Mouse (Mus musculus) heart, embryonic 13.5 days (tissue): ENCODE data around the gene Stk38l. TPM values are rescaled to one million over a fixed set of nuclear protein-coding genes. Genes with fewer than 3 reads are reported as not detected.
"Not testable (repeated sequence)": the region's sequence is repeated elsewhere in the genome, so short reads cannot be mapped to it uniquely, and the experiment has no call there.

Experiments used
- ATAC-seq: fragments of 200-750 bp; cut with Nextera tagmentation; 2 replicates; pipeline ENCODE4 v1.8.0; 2017; ENCODE audit warnings: moderate TSS enrichment; ENCODE audit not compliant: insufficient number of reproducible peaks, low FRiP score, low TSS enrichment; ENCODE audit errors: extremely low read depth
- H3K27ac ChIP-seq: fragments of 300-500 bp; sonication (generic); replicated peaks from 2 replicates; pipeline ENCODE4 v1.5.1; 2015; ENCODE audit warnings: moderate library complexity, mild to moderate bottlenecking, inconsistent platforms
- H3K27me3 ChIP-seq: fragments of 300-500 bp; sonication (generic); replicated peaks from 2 replicates; pipeline ENCODE4 v1.6.1; 2015; ENCODE audit warnings: mild to moderate bottlenecking, inconsistent platforms
- H3K36me3 ChIP-seq: fragments of 300-500 bp; sonication (generic); 2 replicates; pipeline ENCODE4 v1.6.1; 2015; ENCODE audit warnings: mild to moderate bottlenecking, inconsistent platforms
- H3K4me1 ChIP-seq: fragments of 300-500 bp; sonication (generic); 2 replicates; pipeline ENCODE4 v1.6.1; 2015; ENCODE audit warnings: inconsistent platforms
- H3K4me2 ChIP-seq: fragments of 300-500 bp; sonication (generic); 2 replicates; pipeline ENCODE4 v1.6.1; 2015; ENCODE audit warnings: inconsistent platforms, mild to moderate bottlenecking, moderate library complexity
- H3K4me3 ChIP-seq: fragments of 300-500 bp; sonication (generic); 2 replicates; pipeline ENCODE4 v1.5.1; 2015; ENCODE audit warnings: moderate library complexity, mild to moderate bottlenecking, inconsistent platforms
- H3K9ac ChIP-seq: fragments of 300-500 bp; sonication (generic); 2 replicates; pipeline ENCODE4 v1.6.1; 2015; ENCODE audit warnings: inconsistent platforms, mild to moderate bottlenecking, moderate library complexity
- H3K9me3 ChIP-seq: fragments of 300-500 bp; sonication (generic); 2 replicates; pipeline ENCODE4 v1.6.1; 2016; ENCODE audit warnings: inconsistent platforms
- WGBS: fragments of 180-500 bp; shearing (Covaris S2); methylation state at CpG from one replicate; pipeline ENCODE4 v1.1.7; 2015; ENCODE audit warnings: mixed read lengths; 5-methylcytosine and 5-hydroxymethylcytosine counted together
- polyA plus RNA-seq: library from polyadenylated mRNA; unstranded; fragments of >200 nt; fragmentation: Nextera tagmentation; extraction: Ambion mirVana; gene quantifications from 2 replicates; pipeline ENCODE4 v1.2.1, GENCODE M21; 2015

Stk38l gene
- polyA plus RNA-seq, 1 experiment from 2014 or later, result 37.9 TPM

DNA sequence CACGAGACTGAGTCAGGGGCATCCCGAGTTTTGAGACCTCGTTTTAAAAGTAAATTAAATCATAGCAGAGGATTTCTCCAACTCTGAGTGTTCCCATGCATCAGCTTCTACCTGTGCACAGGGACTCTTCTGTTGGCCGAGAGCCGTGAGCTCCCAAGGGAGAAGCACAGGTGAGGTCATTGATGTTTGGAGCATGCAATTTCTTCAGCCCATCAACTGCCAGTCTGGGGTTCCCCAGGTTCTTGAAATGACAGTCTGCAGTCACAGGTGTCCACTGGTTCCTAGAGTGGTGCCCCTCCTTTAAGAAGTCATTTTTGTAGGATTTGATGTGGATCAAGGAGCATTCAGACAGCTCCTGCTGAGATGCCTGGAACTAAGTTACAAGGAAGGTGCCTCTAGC, 46.0 kb downstream of the Stk38l start:
- H3K9me3 ChIP-seq, result no peaks in the 10 kb centered on the region
- no peak for ATAC-seq

DNA sequence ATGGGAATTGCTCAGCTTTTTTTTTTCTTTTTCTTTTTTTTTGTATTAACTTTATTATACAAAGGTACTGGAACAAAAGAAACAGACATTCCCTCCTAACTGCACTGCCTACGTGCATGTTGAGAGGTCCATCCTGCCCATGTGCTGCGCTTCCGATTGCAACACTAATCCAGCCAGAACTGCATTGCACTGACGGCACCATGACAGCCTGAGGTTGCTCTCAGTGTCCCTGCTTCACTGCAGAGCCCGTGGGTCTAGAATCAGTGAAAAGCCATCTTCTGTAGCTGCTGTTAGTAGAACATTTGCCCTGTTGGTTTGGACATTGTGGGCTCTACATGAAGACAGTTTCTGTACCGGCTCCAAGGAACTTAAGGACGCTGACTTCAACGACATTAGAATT, 51.1 kb downstream of the Stk38l start:
- Histone ChIP-seq H3K4me1 (peaks cover 14% of the 10 kb centered on the region), H3K36me3 (peaks cover 79% of the 10 kb centered on the region)
- H3K27me3 ChIP-seq, H3K27ac ChIP-seq, H3K4me3 ChIP-seq, ATAC-seq, H3K9ac ChIP-seq, H3K9me3 ChIP-seq, H3K4me2 ChIP-seq: not testable (repeated sequence)
- WGBS, result 68% methylated on average over 8 of the region's 8 CpGs

More for the DNA sequence above, 46.0 kb downstream of the Stk38l start:
- Histone ChIP-seq H3K36me3 (peaks cover 95% of the 10 kb centered on the region), H3K4me2 (no peak overlapping the region), H3K27me3 (no peaks in the 10 kb centered on the region), H3K4me3 (no peak overlapping the region), H3K27ac (no peak overlapping the region), H3K4me1 (0 out of 2 replicates have a peak, but pooled peaks cover 9% of the 10 kb centered on the region), H3K9ac (no peak overlapping the region)
- 80% methylated on average over 5 of the region's 5 CpGs for WGBS

DNA sequence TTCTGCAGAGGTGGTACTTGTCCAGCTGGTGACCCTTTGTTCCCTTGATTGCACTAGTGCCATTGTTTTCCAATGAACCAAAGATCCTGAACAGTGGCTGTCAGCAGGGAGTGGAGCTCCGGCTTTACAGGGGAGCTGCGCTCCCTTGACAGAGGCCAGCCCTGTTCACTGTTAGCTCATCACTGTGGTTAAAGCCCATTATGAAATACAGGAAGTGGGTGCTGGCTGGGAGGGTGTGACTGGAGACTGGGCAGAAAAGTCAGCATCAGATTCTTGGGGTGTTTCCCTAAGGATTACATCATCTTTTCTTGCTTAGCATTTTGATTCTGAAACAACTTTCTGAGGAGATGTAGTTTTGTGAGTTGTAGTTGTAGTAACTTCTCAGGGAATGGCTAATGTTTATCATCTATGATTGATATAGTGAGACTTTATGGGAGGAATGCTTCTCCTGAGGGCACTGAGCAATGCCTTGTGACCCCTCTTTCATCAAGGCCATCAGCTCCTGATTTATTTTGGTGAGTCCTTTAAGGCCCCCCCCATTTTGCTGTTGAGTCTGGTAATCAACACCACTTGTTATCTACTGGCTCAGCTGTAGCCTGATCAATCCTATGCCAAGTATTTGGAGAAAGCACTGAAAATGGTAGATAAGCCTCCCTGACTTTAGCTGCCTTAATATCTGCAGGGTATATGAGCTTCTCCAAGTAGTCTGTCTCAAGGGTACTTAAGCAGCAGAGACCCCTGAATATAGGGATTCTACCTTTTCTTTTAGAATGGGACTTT, 52.0 kb downstream of the Stk38l start:
- Histone ChIP-seq H3K4me3 (no peak overlapping the region), H3K4me1 (peaks cover 14% of the 10 kb centered on the region), H3K36me3 (peaks cover 69% of the 10 kb centered on the region), H3K27me3 (no peaks in the 10 kb centered on the region), H3K9me3 (no peaks in the 10 kb centered on the region), H3K4me2 (no peak overlapping the region), H3K27ac (0 out of 2 replicates have a peak overlapping the region, but pooled peaks have one; percentile 8), H3K9ac (no peak overlapping the region)
- WGBS, result 18% methylated on average over 2 of the region's 2 CpGs
- ATAC-seq, result no peak

DNA sequence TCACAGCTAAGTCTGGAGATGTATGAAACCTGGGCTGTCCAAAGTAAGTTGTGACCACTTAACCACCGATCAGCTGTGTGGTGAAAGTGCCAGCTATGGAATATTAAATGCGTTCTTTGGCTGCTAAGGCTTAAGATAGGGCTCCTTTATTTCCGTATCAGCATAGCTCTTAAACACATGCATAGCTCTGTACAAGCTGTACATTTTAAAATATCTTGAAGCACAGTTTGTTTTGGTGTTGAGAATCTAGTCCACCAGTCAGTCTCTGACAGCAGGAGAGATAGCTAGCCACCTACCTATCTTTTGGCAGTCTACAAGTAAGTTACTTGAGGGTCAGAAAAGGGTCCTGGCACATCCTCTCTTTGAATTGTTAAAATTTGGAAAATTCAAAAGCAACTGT, 53.3 kb downstream of the Stk38l start:
- H3K4me2 ChIP-seq, result no peak overlapping the region
- H3K4me3 ChIP-seq, result no peak overlapping the region
- no peaks in the 10 kb centered on the region for H3K27me3 ChIP-seq
- 66% methylated on average over 3 of the region's 3 CpGs for WGBS
- no peak overlapping the region for H3K27ac ChIP-seq
- H3K4me1 ChIP-seq, result peaks cover 14% of the 10 kb centered on the region
- H3K9me3 ChIP-seq, result no peaks in the 10 kb centered on the region
- H3K9ac ChIP-seq, result no peak overlapping the region
- no peak for ATAC-seq
- H3K36me3 ChIP-seq, result peaks cover 66% of the 10 kb centered on the region

DNA sequence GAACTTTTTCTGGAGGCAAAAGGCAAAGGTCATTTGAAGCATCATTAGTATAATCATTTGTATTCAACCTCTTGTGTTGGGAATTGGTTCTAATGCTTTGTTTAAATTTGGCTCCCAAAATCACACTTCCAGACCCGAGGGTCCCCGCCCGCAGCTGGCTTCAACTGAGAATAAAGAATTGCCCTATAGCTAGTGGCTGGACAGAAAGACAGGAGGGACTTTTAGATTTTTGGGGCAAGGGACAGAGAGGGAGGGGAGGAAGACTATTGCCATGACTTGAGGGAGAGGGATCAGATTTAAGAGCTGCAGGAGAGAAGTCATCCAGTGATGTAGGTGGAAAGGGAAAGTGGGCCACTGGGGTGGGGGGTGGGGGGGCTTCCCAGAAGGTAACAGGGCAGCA, 56.8 kb downstream of the Stk38l start:
- Histone ChIP-seq H3K4me3 (no peak overlapping the region), H3K9ac (no peak overlapping the region), H3K27ac (no peak overlapping the region), H3K36me3 (peaks cover 48% of the 10 kb centered on the region), H3K9me3 (peaks cover 7% of the 10 kb centered on the region; the same call in 1 of the 2 replicates), H3K4me1 (peaks cover 11% of the 10 kb centered on the region), H3K27me3 (no peaks in the 10 kb centered on the region), H3K4me2 (no peak overlapping the region)
- ATAC-seq, result no peak
- 84% methylated on average over 3 of the region's 3 CpGs for WGBS

DNA sequence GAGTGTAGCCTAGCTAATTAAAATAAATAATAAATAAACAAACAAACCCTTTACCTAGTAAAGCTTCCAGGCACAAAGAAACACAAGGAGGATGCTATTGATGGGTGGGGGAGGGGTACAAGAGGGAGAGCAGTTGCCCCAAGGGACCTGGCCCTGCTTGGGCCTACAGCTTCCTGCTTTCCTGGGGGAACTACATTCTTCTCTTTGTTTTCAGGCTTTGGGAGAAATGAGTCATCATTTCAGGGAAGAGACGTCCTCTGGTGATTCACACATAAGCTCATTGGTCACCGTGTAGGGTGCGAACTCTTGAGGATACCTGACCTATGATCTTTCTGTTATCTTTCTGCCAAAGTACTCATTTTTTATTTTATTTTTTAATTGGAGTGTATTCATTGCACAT, 68.7 kb downstream of the Stk38l start:
- H3K27ac ChIP-seq, result no peak overlapping the region
- no peaks in the 10 kb centered on the region for H3K27me3 ChIP-seq
- no peaks in the 10 kb centered on the region for H3K9me3 ChIP-seq
- H3K4me1 ChIP-seq, result peaks cover 17% of the 10 kb centered on the region
- no peak overlapping the region for H3K4me2 ChIP-seq
- no peaks in the 10 kb centered on the region for H3K36me3 ChIP-seq
- no peak overlapping the region for H3K4me3 ChIP-seq
- no peak overlapping the region for H3K9ac ChIP-seq
- WGBS, result 50% methylated on average over 3 of the region's 3 CpGs
- no peak for ATAC-seq

DNA sequence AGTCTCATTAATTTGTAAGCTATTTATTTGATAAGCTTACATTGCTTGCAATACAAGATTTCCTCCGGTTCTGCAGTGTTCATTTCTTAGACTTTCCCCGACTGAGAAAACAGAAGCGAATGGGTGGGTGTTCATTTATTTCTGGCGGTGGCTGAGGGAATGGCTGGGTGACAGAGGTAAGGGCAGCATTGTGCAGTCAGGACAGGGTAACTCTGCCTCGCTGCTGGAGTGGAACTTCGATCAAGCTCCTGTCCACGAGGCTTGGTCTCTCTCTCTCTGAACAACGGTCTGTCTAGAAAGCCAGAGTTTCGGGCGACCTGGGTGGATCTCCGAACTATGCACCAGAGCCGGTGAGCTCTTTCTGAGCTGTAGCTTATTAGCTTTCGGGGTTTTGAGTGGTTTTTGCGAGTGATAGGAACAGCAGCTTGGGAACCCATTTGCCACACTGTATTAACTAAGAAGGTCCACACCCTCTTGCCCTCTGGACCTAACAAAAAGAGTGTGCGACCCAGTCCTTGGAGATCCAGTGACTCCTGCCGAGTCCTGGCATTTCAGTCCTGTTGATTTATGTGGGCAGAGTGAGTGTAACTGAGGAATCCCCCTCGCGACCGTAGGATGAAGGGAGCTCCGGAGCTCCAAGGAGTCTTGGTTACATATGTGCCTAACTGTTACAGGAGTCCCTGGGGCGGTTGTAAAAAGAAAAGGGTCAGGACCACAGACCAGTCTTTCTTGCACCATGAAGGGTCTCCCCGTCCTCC, 70.5 kb downstream of the Stk38l start:
- no peaks in the 10 kb centered on the region for H3K27me3 ChIP-seq
- WGBS, result 14% methylated on average over 22 of the region's 22 CpGs
- peak overlapping the region; percentile 85 for H3K4me2 ChIP-seq
- H3K4me3 ChIP-seq, result peak overlapping the region; percentile 59
- no peak for ATAC-seq
- H3K27ac ChIP-seq, result no peak overlapping the region
- H3K9me3 ChIP-seq, result no peaks in the 10 kb centered on the region
- no peaks in the 10 kb centered on the region for H3K36me3 ChIP-seq
- peaks cover 17% of the 10 kb centered on the region for H3K4me1 ChIP-seq
- peak overlapping the region; percentile 81 for H3K9ac ChIP-seq

DNA sequence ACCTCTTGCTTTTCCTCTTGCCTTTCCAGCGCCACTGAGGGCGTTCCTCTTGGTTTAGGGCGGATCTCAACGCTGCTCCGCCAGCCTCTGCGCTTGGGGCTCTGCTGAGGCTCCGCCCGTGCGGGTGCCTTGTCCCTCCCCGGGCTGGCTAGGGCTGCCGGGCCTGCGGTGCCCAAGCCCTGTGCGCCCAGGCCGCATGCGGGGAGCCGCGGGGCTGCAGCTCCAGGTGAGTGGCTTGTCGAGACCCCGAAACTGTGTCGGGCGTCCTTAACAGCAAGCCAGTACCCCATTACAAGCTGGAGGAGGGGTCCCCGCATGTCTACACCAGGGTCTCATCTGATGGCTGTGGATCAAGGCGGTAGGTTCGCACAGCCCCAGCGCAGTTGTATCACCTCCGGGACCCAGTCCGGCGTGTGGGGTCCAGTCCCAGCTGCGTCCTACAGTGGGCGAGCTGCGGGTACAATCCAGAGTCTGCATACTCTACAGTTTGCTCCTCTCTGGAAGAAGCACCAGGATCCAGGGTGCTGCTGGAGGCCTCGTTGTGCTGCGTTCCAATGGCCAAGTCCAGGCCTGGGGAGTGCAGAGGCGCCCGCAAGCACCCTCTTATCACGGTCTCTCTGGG, 71.2 kb downstream of the Stk38l start, which contains the start of gene Arntl2:
Arntl2 (plus strand) TSS at position 132 of the 622 bp plus-strand sequence.
- peaks cover 17% of the 10 kb centered on the region for H3K4me1 ChIP-seq
- under 1% methylated on average over 36 of the region's 36 CpGs for WGBS
- no peaks in the 10 kb centered on the region for H3K27me3 ChIP-seq
- peak; percentile 84 for ATAC-seq
- no peaks in the 10 kb centered on the region for H3K9me3 ChIP-seq
- H3K36me3 ChIP-seq, result no peaks in the 10 kb centered on the region
- H3K4me2 ChIP-seq, result peak within 1 kb of the TSS; percentile 85
- H3K4me3 ChIP-seq, result peak within 1 kb of the TSS; percentile 59
- peak within 1 kb of the TSS; percentile 81 for H3K9ac ChIP-seq
- 0 out of 2 replicates have a peak within 1 kb of the TSS, but pooled peaks have one; percentile 12 for H3K27ac ChIP-seq

DNA sequence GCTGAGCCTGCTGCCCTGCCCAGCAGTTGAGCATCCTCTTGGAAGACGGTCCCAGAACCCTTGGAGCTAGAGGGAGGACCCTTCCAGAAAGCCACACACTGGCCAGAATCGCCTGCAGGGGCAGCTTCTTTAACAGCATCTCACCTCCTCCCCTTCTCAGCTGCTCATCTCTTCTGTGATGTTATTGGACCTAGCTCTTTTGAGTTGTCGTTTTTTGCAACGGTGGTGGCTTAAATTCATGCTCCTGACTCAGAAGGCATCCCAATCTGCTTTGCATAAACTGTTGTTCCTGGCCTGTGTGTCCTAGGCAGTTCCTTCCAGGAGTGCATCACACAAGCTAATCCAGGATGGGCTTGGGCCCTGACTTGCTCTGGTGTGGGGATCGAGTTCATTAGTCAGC, 72.7 kb downstream of the Stk38l start:
- Histone ChIP-seq H3K4me3 (no peak overlapping the region), H3K36me3 (no peaks in the 10 kb centered on the region), H3K4me1 (peaks cover 17% of the 10 kb centered on the region), H3K27ac (no peak overlapping the region), H3K9me3 (no peaks in the 10 kb centered on the region), H3K4me2 (no peak overlapping the region), H3K27me3 (no peaks in the 10 kb centered on the region), H3K9ac (no peak overlapping the region)
- 56% methylated on average over 5 of the region's 5 CpGs for WGBS
- no peak for ATAC-seq

DNA sequence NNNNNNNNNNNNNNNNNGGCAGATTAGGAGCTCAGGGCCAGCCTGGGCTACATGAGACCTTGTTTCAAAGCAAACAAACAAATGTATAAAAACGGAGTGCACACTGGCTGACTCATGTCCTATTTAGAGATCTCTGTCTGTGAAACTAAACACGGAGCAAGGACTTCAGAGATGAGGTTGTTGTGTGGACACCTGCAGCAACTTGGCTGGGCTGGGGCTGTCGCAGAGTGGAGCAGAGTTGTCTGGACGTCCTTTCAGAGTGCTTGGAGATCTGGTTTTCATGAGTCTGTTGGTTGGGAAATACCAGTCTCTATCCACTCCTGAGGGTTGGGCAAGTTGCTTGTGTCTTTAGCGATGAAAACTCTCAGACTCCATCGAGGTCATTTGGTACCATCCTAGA, 85.2 kb downstream of the Stk38l start:
- Histone ChIP-seq H3K9me3 (no peaks in the 10 kb centered on the region), H3K27ac (no peak overlapping the region), H3K27me3 (no peaks in the 10 kb centered on the region), H3K9ac (no peak overlapping the region), H3K4me3 (no peak overlapping the region), H3K36me3 (peaks cover 66% of the 10 kb centered on the region), H3K4me2 (no peak overlapping the region), H3K4me1 (peaks cover 4% of the 10 kb centered on the region)
- ATAC-seq, result no peak
- WGBS, result 91% methylated on average over 6 of the region's 6 CpGs

DNA sequence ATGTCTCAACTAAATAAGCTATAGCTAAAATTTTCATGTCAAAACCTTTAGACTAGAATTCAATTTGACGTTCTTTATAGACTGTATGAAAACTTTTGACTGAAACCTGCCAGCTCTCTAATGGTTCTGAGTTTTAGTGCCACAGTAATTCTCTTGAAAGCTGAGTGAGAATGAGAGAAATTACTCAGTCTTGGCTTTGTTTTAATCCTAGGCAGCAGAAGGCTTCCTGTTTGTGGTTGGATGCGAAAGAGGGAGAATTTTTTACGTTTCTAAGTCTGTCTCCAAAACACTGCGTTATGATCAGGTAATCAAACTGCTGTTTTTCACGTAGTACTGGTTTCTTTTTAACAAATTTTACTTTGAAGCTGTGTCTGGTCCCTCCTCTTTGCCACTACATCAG, 88.2 kb downstream of the Stk38l start:
- H3K27ac ChIP-seq, result no peak overlapping the region
- no peak overlapping the region for H3K4me3 ChIP-seq
- H3K9me3 ChIP-seq, result no peaks in the 10 kb centered on the region
- no peaks in the 10 kb centered on the region for H3K27me3 ChIP-seq
- H3K36me3 ChIP-seq, result peaks cover 55% of the 10 kb centered on the region
- no peak overlapping the region for H3K9ac ChIP-seq
- ATAC-seq, result no peak
- H3K4me1 ChIP-seq, result no peaks in the 10 kb centered on the region
- WGBS, result 79% methylated on average over 5 of the region's 5 CpGs
- no peak overlapping the region for H3K4me2 ChIP-seq
